Mouse (Mus musculus): ENCODE data around the gene Cit.
A peak's percentile ranks its signal among the peaks of the same experiment; 100 is the strongest.

Gene Cit

GRCm38 (mm10) chr5:115977266-115977665 is 132.2 kb downstream of the Cit start:
- DNase-seq, result no peak

GRCm38 (mm10) chr5:115977757-115978156 is 132.7 kb downstream of the Cit start:
- DNase-seq, result no peak

GRCm38 (mm10) chr5:115978255-115978654 is 133.2 kb downstream of the Cit start:
- DNase-seq, result no peak

GRCm38 (mm10) chr5:115979134-115979696 is 134.1 kb downstream of the Cit start:
- peak; percentile 40 to 61 for DNase-seq

GRCm38 (mm10) chr5:115980537-115980936 is 135.5 kb downstream of the Cit start:
- no peak for DNase-seq

DNA sequence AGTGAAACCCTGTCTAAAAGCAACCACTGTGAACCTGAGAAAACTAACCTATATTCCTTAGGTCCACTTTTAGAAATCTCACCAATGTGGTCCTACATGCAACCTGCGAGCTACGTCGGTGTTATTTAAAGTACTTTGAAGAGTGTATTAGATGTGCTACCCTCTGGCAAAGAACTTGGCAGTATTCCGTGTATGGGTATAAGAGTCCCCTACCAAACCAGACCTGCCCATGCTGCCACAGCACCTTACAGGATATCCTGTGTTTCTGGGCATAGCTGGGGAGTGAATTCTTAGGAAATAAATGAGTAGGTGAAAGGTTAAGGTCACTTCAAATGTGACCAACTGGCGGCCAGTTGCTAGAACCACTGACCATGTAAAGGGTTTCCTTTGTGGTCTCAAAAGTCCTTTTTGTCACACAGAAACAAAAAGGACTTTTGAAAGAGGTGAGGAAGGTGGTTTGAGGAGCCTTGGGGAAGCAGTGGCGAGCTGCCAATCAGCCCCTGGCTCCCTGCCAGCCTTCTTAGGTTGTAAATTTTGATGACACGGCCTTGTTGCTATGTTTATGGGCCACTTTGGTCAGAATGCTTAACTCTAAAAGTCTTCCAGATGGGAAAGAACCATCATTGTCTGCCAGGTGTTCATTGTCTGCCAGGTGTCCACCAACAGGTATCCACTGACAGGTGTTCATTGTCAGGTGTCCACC is 137.7 kb downstream of the Cit start:
- peak; percentile 49 to 68 for DNase-seq

- no peak for DNase-seq
These were observed 139.3 kb downstream of the Cit start for GRCm38 (mm10) chr5:115984392-115984791.

GRCm38 (mm10) chr5:115985101-115985500 is 140.0 kb downstream of the Cit start:
- DNase-seq, result peak; percentile 45 to 50

GRCm38 (mm10) chr5:115987284-115987683 is 142.2 kb downstream of the Cit start:
- no peak for DNase-seq

DNA sequence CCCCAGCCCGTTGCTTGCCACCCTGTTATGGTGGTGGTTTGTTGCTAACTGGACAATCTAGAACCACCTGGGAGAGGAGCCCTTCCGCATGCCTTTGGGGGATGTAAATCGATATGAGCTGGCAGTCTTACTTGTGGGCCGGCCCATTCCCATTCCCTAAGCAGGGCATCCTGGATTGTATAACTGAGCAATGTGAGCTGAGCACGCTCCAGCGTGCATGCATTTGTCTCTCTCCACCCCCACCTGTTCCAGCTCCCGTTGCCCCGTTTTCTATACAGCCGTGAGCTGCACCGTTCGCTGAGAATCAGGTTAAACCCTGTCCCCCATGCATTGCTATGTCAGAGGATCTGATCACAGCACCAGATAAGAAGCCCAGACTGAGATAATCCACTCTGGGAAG is 146.6 kb downstream of the Cit start:
- DNase-seq, result no peak

DNA sequence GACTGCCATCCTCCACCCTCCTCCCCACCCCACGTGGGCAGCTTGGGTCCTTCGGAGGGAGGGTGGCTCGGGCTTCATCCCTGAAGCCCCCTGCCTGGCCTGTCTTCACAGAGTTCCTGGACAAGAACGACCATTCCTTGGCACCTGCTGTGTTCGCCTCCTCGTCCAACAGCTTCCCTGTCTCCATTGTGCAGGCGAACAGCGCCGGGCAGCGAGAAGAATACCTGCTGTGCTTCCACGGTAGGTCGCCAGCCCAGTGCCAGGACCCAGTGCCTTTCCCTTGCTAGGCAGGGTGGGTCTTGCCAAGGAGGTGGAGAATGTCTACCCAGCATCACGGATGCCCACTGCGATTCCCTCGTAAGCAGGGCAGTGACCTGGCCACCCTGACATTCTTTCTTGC is 149.0 kb downstream of the Cit start:
- peak; percentile 54 to 76 for DNase-seq

GRCm38 (mm10) chr5:115997376-115997775 is 152.3 kb downstream of the Cit start:
- no peak for DNase-seq

GRCm38 (mm10) chr5:116003154-116003553 is 158.1 kb downstream of the Cit start:
- no peak for DNase-seq

- DNase-seq, result no peak
These were observed 158.7 kb downstream of the Cit start for GRCm38 (mm10) chr5:116003825-116004224.

GRCm38 (mm10) chr5:116004271-116004670 is 159.2 kb downstream of the Cit start:
- no peak for DNase-seq

- peak; percentile 42 to 68 for DNase-seq
These were observed 161.4 kb downstream of the Cit start for GRCm38 (mm10) chr5:116006324-116007099.

- DNase-seq, result no peak
These were observed 162.6 kb downstream of the Cit start for GRCm38 (mm10) chr5:116007723-116008122.

DNA sequence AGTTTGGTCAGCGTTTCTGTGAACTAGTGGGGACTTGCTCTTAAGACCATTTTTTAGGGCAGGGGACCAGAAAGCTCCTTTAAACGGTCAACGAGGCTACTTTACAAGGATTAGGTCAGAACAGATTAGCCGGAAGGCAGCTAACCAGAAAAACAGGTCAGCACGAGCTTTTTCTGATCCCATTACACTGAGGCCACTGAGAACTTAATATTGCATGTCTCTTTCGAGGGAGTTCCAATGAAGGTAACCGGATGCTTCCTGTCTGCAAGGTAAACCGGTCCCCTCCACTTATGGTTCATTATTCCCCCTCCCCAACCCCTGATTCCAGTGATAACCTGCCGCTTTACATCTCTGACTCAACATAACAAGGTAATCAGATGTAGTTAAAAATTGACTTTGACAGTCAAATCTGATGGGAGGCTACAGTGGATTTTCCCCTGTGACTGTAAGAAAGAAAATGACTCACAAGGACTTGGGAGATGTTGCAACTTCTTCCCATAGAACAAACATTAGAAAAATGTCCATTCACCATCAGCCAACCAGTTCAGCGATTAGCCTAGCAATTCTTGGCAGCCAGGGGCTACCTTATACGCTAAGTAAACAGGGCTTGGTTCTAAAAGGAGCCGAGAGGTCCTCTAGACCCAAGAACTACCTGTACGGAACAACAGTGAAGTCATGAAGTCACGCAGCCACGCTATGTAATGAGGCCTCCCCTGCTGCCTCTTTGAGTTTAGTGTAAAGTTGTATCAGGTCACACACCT is 164.2 kb downstream of the Cit start:
- DNase-seq, result no peak

- DNase-seq, result no peak
These were observed 165.0 kb downstream of the Cit start for GRCm38 (mm10) chr5:116009884-116010627.

DNA sequence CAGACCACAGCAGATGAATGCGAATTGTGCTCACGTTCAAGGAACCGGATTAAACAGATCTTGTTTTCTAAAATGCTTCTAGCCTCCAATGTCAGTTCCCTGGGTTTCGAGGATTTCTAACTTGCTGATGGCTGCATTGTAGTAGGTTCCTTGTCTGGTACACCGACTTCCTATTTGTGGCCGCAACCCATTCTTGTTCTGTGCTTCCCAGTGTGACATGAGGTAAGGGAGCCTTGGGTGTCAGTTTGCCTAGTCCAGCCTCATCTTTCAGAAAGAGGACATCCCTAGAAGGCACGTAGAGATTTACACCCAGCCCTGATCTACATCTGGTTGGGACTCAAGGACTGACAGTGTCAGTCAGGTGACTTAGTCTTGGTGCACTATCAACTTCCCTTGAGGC is 166.6 kb downstream of the Cit start:
- DNase-seq, result no peak

DNA sequence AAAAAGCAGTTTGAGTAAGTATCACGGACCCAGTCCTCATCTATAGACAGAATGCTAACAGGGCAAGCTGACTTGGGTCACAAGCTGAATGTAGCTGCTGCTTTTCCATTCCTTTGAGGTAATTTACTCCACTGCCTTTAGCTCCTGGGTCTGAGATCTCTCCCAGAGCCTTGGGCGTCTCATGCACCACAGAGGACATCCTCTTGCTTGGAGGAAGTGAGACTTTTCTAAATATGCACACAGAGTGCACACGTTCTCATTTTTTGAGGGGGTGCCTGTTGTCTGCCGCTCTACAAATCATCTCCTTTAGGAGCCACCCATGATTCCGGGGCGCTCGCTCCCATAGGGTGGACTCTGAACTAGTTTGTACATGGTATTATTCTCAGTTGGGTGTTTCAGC is 167.4 kb downstream of the Cit start:
- no peak for DNase-seq

GRCm38 (mm10) chr5:116013821-116014220 is 168.7 kb downstream of the Cit start:
- DNase-seq, result no peak
